Comparison of ENCODE assay signal across 34 mouse cellular contexts in genomic region chr15:85786711-85787110, GRCm38 (mm10). TPM values are rescaled to one million over a fixed set of nuclear protein-coding genes. Genes with fewer than 3 reads are reported as not detected.
DNase-seq lines count a peak whose midpoint lies in the region; ATAC-seq and TF ChIP-seq lines count a peak whose summit lies in the region.
"Had no signal": no experiment of that assay in that cellular context is flagged by ENCODE, and none has a peak within 500 bp of the region (broad histone marks: within the 10 kb centered on the region; RNA-seq: fewer than 3 reads in every experiment).

No protein-coding gene starts in this region.

- no peak for TF ChIP-seq POLR2A in liver, adult 2 months (IDR thresholded peaks at IDR 0.05; ENCODE audit: extremely low read depth, insufficient read depth, low read length)
- TF ChIP-seq POLR2A in cerebellum, adult 2 months (IDR thresholded peaks at IDR 0.05; ENCODE audit: borderline replicate concordance, insufficient read depth, low read length): no peak

- peak; percentile 79 for DNase-seq in heart, adult 11 months
- DNase-seq in heart, postnatal 25 days (ENCODE audit: low spot score): no peak
- DNase-seq in liver, adult 2 months (ENCODE audit: extremely low read depth, low read depth, low spot score): no peak
- DNase-seq in liver, embryonic 11.5 days (ENCODE audit: low spot score): no peak
- no peak for DNase-seq in cerebellum, adult 2 months
- DNase-seq in forebrain, embryonic 14.5 days (ENCODE audit: low spot score): no peak
- DNase-seq: adrenal gland, adult 8-10 months; cerebellum, adult 8-10 months; cerebellum, postnatal 36 days; embryo, embryonic 11 days; gastrocnemius, adult 2 months; heart, postnatal 14 days; kidney, postnatal 36 days; layer of hippocampus, postnatal 36 days; lung, adult 18-20 months; lung, postnatal 14 days; retina, postnatal 1 day; right cerebral cortex, postnatal 25 days; spleen, adult 18-20 months; thymus, adult 18-20 months; thymus, postnatal 36 days had no signal

- intact Hi-C loops in heart, postnatal 25 days (cut with DNase I): no loop called here

- no peak overlapping the region for H3K4me2 ChIP-seq in liver, embryonic 11.5 days
- H3K4me2 ChIP-seq in forebrain, embryonic 14.5 days (ENCODE audit: low read length): no peak overlapping the region
- H3K4me2 ChIP-seq: embryonic facial prominence, embryonic 13.5 days; forebrain, embryonic 12.5 days; hindbrain, embryonic 15.5 days; kidney, embryonic 15.5 days; neural tube, embryonic 13.5 days had no signal

- H3K9me3 ChIP-seq in liver, embryonic 11.5 days (ENCODE audit: control insufficient read depth, low read length): peaks cover 2% of the 10 kb centered on the region; the same call in 1 of the 2 replicates
- H3K9me3 ChIP-seq in forebrain, embryonic 14.5 days (replicated peaks; ENCODE audit: control insufficient read depth, low read length): 0 out of 2 replicates have a peak, but pooled peaks cover 4% of the 10 kb centered on the region
- H3K9me3 ChIP-seq: embryonic facial prominence, embryonic 13.5 days; forebrain, embryonic 12.5 days; hindbrain, embryonic 15.5 days; kidney, embryonic 15.5 days; neural tube, embryonic 13.5 days had no signal

- peak overlapping the region; percentile 85 for H3K27ac ChIP-seq in liver, adult 2 months (replicated peaks; ENCODE audit: insufficient read depth, low read depth, low read length)
- no peak overlapping the region for H3K27ac ChIP-seq in liver, embryonic 11.5 days (ENCODE audit: low read depth, low read length)
- peak overlapping the region; percentile 62; the same call in 1 of the 2 replicates for H3K27ac ChIP-seq in brown adipose tissue, adult 24 weeks (replicated peaks; ENCODE audit: low read depth, low read length)
- H3K27ac ChIP-seq in cerebellum, adult 2 months (ENCODE audit: insufficient read depth, low read length): no peak overlapping the region
- no peak overlapping the region for H3K27ac ChIP-seq in forebrain, embryonic 14.5 days (ENCODE audit: low read depth, low read length)
- H3K27ac ChIP-seq: embryonic facial prominence, embryonic 13.5 days; forebrain, embryonic 12.5 days; gastrocnemius, adult 2 months; hindbrain, embryonic 15.5 days; kidney, embryonic 15.5 days; neural tube, embryonic 13.5 days had no signal

- peak overlapping the region; percentile 54 for H3K9ac ChIP-seq in liver, adult 2 months (ENCODE audit: low read depth, low read length)
- H3K9ac ChIP-seq in liver, embryonic 11.5 days (ENCODE audit: low read depth, low read length): no peak overlapping the region
- no peak overlapping the region for H3K9ac ChIP-seq in forebrain, embryonic 14.5 days (ENCODE audit: low read length)
- H3K9ac ChIP-seq: embryonic facial prominence, embryonic 13.5 days; forebrain, embryonic 12.5 days; hindbrain, embryonic 15.5 days; kidney, embryonic 15.5 days; neural tube, embryonic 13.5 days had no signal

- peaks cover 21% of the 10 kb centered on the region for H3K4me1 ChIP-seq in liver, adult 2 months (ENCODE audit: control insufficient read depth, insufficient read depth, low read length)
- no peaks in the 10 kb centered on the region for H3K4me1 ChIP-seq in liver, embryonic 11.5 days (replicated peaks; ENCODE audit: control insufficient read depth, insufficient read depth, low read length)
- peaks cover 6% of the 10 kb centered on the region for H3K4me1 ChIP-seq in brown adipose tissue, adult 24 weeks (ENCODE audit: control insufficient read depth, insufficient read depth, insufficient read length, low read length)
- no peaks in the 10 kb centered on the region for H3K4me1 ChIP-seq in cerebellum, adult 2 months (ENCODE audit: control insufficient read depth, insufficient read depth, low read length)
- H3K4me1 ChIP-seq in forebrain, embryonic 14.5 days (ENCODE audit: control insufficient read depth, insufficient read depth, low read length): no peaks in the 10 kb centered on the region
- H3K4me1 ChIP-seq: embryonic facial prominence, embryonic 13.5 days; forebrain, embryonic 12.5 days; hindbrain, embryonic 15.5 days; megakaryocyte, embryonic 14.5 days; neural tube, embryonic 13.5 days had no signal

- WGBS in liver, adult 2 months: 34% methylated on average over 5 of the region's 5 CpGs
- 61% methylated on average over 5 of the region's 5 CpGs for WGBS in liver, embryonic 11.5 days
- WGBS in cerebellum, adult 2 months: 44% methylated on average over 5 of the region's 5 CpGs
- 55% methylated on average over 5 of the region's 5 CpGs for WGBS in forebrain, embryonic 14.5 days

- ATAC-seq in liver, embryonic 11.5 days (replicated peaks; ENCODE audit: low FRiP score): no peak
- ATAC-seq in megakaryocyte-erythroid progenitor cell, adult 5-6 weeks (replicated peaks; ENCODE audit: low FRiP score, low TSS enrichment, poor library complexity, severe bottlenecking): peak; percentile 41; the same call in 1 of the 2 replicates
- ATAC-seq in forebrain, embryonic 14.5 days: no peak
- ATAC-seq: activated CD4-positive, CD25-positive, alpha-beta regulatory T cell, adult 4 months; midbrain, embryonic 16.5 days had no signal

- no peak for TF ChIP-seq CTCF in liver, adult 2 months (IDR thresholded peaks at IDR 0.05; ENCODE audit: low read depth, low read length)
- TF ChIP-seq CTCF in cerebellum, adult 2 months (IDR thresholded peaks at IDR 0.05; ENCODE audit: borderline replicate concordance, insufficient read depth, low read depth, low read length): no peak

- H3K79me2 ChIP-seq in liver, adult 2 months (ENCODE audit: control insufficient read depth, insufficient read depth, low read length): peaks cover 8% of the 10 kb centered on the region; the same call in 1 of the 2 replicates

- no peaks in the 10 kb centered on the region for H3K27me3 ChIP-seq in liver, adult 2 months (ENCODE audit: control insufficient read depth, insufficient read depth, low read length)
- no peaks in the 10 kb centered on the region for H3K27me3 ChIP-seq in liver, embryonic 11.5 days (replicated peaks; ENCODE audit: control insufficient read depth, insufficient read depth, low read length)
- no peaks in the 10 kb centered on the region for H3K27me3 ChIP-seq in cerebellum, adult 2 months (ENCODE audit: control insufficient read depth, insufficient read depth, low read length)
- H3K27me3 ChIP-seq in forebrain, embryonic 14.5 days (replicated peaks; ENCODE audit: control insufficient read depth, insufficient read depth, low read length): no peaks in the 10 kb centered on the region
- H3K27me3 ChIP-seq: embryonic facial prominence, embryonic 13.5 days; hindbrain, embryonic 15.5 days; kidney, embryonic 15.5 days; neural tube, embryonic 13.5 days had no signal

- no peak overlapping the region for H3K4me3 ChIP-seq in liver, adult 2 months (ENCODE audit: insufficient read depth, low read depth, low read length)
- H3K4me3 ChIP-seq in liver, embryonic 11.5 days (ENCODE audit: low read depth, low read length): no peak overlapping the region
- H3K4me3 ChIP-seq in brown adipose tissue, adult 24 weeks (ENCODE audit: insufficient read depth, low read depth, low read length): no peak overlapping the region
- no peak overlapping the region for H3K4me3 ChIP-seq in cerebellum, adult 2 months (replicated peaks; ENCODE audit: insufficient read depth, low read depth, low read length)
- H3K4me3 ChIP-seq in forebrain, embryonic 14.5 days (ENCODE audit: low read depth, low read length): no peak overlapping the region
- H3K4me3 ChIP-seq: embryonic facial prominence, embryonic 13.5 days; erythroblast, embryonic 14.5 days; forebrain, embryonic 12.5 days; gastrocnemius, adult 2 months; hindbrain, embryonic 15.5 days; kidney, embryonic 15.5 days; megakaryocyte, embryonic 14.5 days; myocyte; neural tube, embryonic 13.5 days had no signal

- H3K36me3 ChIP-seq in liver, adult 2 months (ENCODE audit: control insufficient read depth, insufficient read depth, low read length): peaks cover 71% of the 10 kb centered on the region
- H3K36me3 ChIP-seq in liver, embryonic 11.5 days (ENCODE audit: control insufficient read depth, insufficient read depth, low read length): no peaks in the 10 kb centered on the region
- no peaks in the 10 kb centered on the region for H3K36me3 ChIP-seq in forebrain, embryonic 14.5 days (ENCODE audit: control insufficient read depth, insufficient read depth, low read length)
- H3K36me3 ChIP-seq: embryonic facial prominence, embryonic 13.5 days; forebrain, embryonic 12.5 days; hindbrain, embryonic 15.5 days; kidney, embryonic 15.5 days; neural tube, embryonic 13.5 days had no signal

RNA-seq across cellular contexts. Expression of gene Cdpf1, which starts 24.8 kb away (rescaled TPM):
- total RNA-seq in heart, postnatal 25 days (2021): 10 to 100 TPM; 29.6 to 31.8 TPM
- 10.1 and 11.6 TPM in 2 replicates for total RNA-seq in liver, adult 2 months (2014; rRNA removed)
- 18.3 and 19.6 TPM in 2 replicates for polyA plus RNA-seq in liver, adult 2 months (2012; rRNA removed)
- 43.1 and 49.7 TPM in 2 replicates for polyA plus RNA-seq in liver, embryonic 11.5 days (2014; fragmentation: Nextera tagmentation; extraction: Ambion mirVana)
- 27.8 and 29.8 TPM in 2 replicates for polyA plus RNA-seq in brown adipose tissue, adult 24 weeks (2012; ENCODE audit: insufficient read depth, insufficient read length, missing spikeins)
- total RNA-seq in megakaryocyte-erythroid progenitor cell, adult 5-6 weeks (2014; fragmentation: Nextera tagmentation): 36.1 and 43.8 TPM in 2 replicates
- total RNA-seq in megakaryocyte-erythroid progenitor cell, adult 5-6 weeks (2017): 13.9 and 29.1 TPM in 2 replicates
- polyA plus RNA-seq in cerebellum, adult 2 months (2012; rRNA removed): 21.6 and 24.1 TPM in 2 replicates
- polyA plus RNA-seq in forebrain, embryonic 14.5 days (2014; fragmentation: Nextera tagmentation; extraction: Ambion mirVana): 28.4 and 29.5 TPM in 2 replicates

RNA-seq across cellular contexts. Expression of gene Pkdrej, which starts 34.8 kb away (rescaled TPM):
- 1 to 10 TPM; 2.6 to 2.7 TPM for total RNA-seq in heart, postnatal 25 days (2021)
- total RNA-seq in liver, adult 2 months (2014; rRNA removed): under 0.01 and 0.09 TPM in 2 replicates
- 0.01 TPM in 2 replicates for polyA plus RNA-seq in liver, adult 2 months (2012; rRNA removed)
- polyA plus RNA-seq in liver, embryonic 11.5 days (2014; fragmentation: Nextera tagmentation; extraction: Ambion mirVana): 0.11 and 0.21 TPM in 2 replicates
- 0.28 TPM in 1 of 2 replicates, not detected in the other for polyA plus RNA-seq in brown adipose tissue, adult 24 weeks (2012; ENCODE audit: insufficient read depth, insufficient read length, missing spikeins)
- 0.04 and 0.35 TPM in 2 replicates for total RNA-seq in megakaryocyte-erythroid progenitor cell, adult 5-6 weeks (2014; fragmentation: Nextera tagmentation)
- total RNA-seq in megakaryocyte-erythroid progenitor cell, adult 5-6 weeks (2017): 0.33 TPM in 1 of 2 replicates, not detected in the other
- polyA plus RNA-seq in cerebellum, adult 2 months (2012; rRNA removed): 0.21 and 0.25 TPM in 2 replicates
- polyA plus RNA-seq in forebrain, embryonic 14.5 days (2014; fragmentation: Nextera tagmentation; extraction: Ambion mirVana): 0.05 TPM in 2 replicates
- total RNA-seq: granulocyte monocyte progenitor cell, adult 5-6 weeks had no signal
- polyA plus RNA-seq: activated CD4-positive, CD25-positive, alpha-beta regulatory T cell, adult 4 months; erythroblast, embryonic 14.5 days; midbrain, embryonic 16.5 days; myocyte had no signal

RNA-seq across cellular contexts. Expression of gene Ttc38, which starts 45.4 kb away (rescaled TPM):
- total RNA-seq in heart, postnatal 25 days (2021): 10 to 100 TPM; 14.8 to 16.5 TPM
- total RNA-seq in liver, adult 2 months (2014; rRNA removed): 52.4 and 59.5 TPM in 2 replicates
- polyA plus RNA-seq in liver, adult 2 months (2012; rRNA removed): 19.1 and 37.2 TPM in 2 replicates
- polyA plus RNA-seq in liver, embryonic 11.5 days (2014; fragmentation: Nextera tagmentation; extraction: Ambion mirVana): 6.5 and 7.4 TPM in 2 replicates
- 24.6 and 30.6 TPM in 2 replicates for polyA plus RNA-seq in brown adipose tissue, adult 24 weeks (2012; ENCODE audit: insufficient read depth, insufficient read length, missing spikeins)
- total RNA-seq in megakaryocyte-erythroid progenitor cell, adult 5-6 weeks (2014; fragmentation: Nextera tagmentation): 3.3 and 5.3 TPM in 2 replicates
- total RNA-seq in megakaryocyte-erythroid progenitor cell, adult 5-6 weeks (2017): 2.2 and 2.5 TPM in 2 replicates
- 5.1 and 6.1 TPM in 2 replicates for polyA plus RNA-seq in cerebellum, adult 2 months (2012; rRNA removed)
- 2.6 and 2.7 TPM in 2 replicates for polyA plus RNA-seq in forebrain, embryonic 14.5 days (2014; fragmentation: Nextera tagmentation; extraction: Ambion mirVana)

RNA-seq across cellular contexts. Expression of gene Ppara, which starts 51.9 kb away (rescaled TPM):
- 10 to 100 TPM; 44.7 to 58.8 TPM for total RNA-seq in heart, postnatal 25 days (2021)
- 184 and 206 TPM in 2 replicates for total RNA-seq in liver, adult 2 months (2014; rRNA removed)
- 36.2 and 39.8 TPM in 2 replicates for polyA plus RNA-seq in liver, adult 2 months (2012; rRNA removed)
- polyA plus RNA-seq in liver, embryonic 11.5 days (2014; fragmentation: Nextera tagmentation; extraction: Ambion mirVana): 2.5 and 3.4 TPM in 2 replicates
- 53.5 and 108 TPM in 2 replicates for polyA plus RNA-seq in brown adipose tissue, adult 24 weeks (2012; ENCODE audit: insufficient read depth, insufficient read length, missing spikeins)
- total RNA-seq in megakaryocyte-erythroid progenitor cell, adult 5-6 weeks (2014; fragmentation: Nextera tagmentation): not detected in 2 replicates
- not detected in 2 replicates for total RNA-seq in megakaryocyte-erythroid progenitor cell, adult 5-6 weeks (2017)
- 1.1 and 1.5 TPM in 2 replicates for polyA plus RNA-seq in cerebellum, adult 2 months (2012; rRNA removed)
- polyA plus RNA-seq in forebrain, embryonic 14.5 days (2014; fragmentation: Nextera tagmentation; extraction: Ambion mirVana): 0.67 and 0.73 TPM in 2 replicates
- total RNA-seq: granulocyte monocyte progenitor cell, adult 5-6 weeks had no signal
- polyA plus RNA-seq: erythroblast, embryonic 14.5 days had no signal

Comparison
In these comparisons a context has a peak if more than half of its experiments do, and no peak if none do; other contexts are left out.
1. H3K27ac ChIP-seq: peak in liver, adult 2 months (single experiment) and brown adipose tissue, adult 24 weeks (single experiment); none in liver, embryonic 11.5 days (single experiment), cerebellum, adult 2 months (single experiment) and forebrain, embryonic 14.5 days (single experiment).